Mouse (Mus musculus) liver, embryonic 12.5 days (tissue): Measurements from ENCODE around the gene Gtf3a. TPM values are rescaled to one million over a fixed set of nuclear protein-coding genes. Genes with fewer than 3 reads are reported as not detected.

Experiments
- ATAC-seq: fragments of 200-750 bp; cut with Nextera tagmentation; 2 replicates; pipeline ENCODE4 v1.8.0; 2017; ENCODE audit warnings: moderate number of reproducible peaks, mild to moderate bottlenecking, moderate library complexity
- H3K27ac ChIP-seq: fragments of 300-500 bp; sonication (generic); 2 replicates; pipeline ENCODE4 v1.5.1; 2016; ENCODE audit warnings: mild to moderate bottlenecking
- H3K27me3 ChIP-seq: fragments of 300-500 bp; sonication (generic); replicated peaks from 2 replicates; pipeline ENCODE4 v1.6.1; 2016; ENCODE audit warnings: mild to moderate bottlenecking, moderate library complexity
- H3K36me3 ChIP-seq: fragments of 300-500 bp; sonication (generic); 2 replicates; pipeline ENCODE4 v1.6.1; 2016; ENCODE audit warnings: mild to moderate bottlenecking, moderate library complexity
- H3K4me1 ChIP-seq: fragments of 300-500 bp; sonication (generic); 2 replicates; pipeline ENCODE4 v1.6.1; 2016
- H3K4me2 ChIP-seq: fragments of 300-500 bp; sonication (generic); 2 replicates; pipeline ENCODE4 v1.6.1; 2016; ENCODE audit warnings: mild to moderate bottlenecking, moderate library complexity
- H3K4me3 ChIP-seq: fragments of 300-500 bp; sonication (generic); 2 replicates; pipeline ENCODE4 v1.5.1; 2016; ENCODE audit warnings: mild to moderate bottlenecking, moderate library complexity
- H3K9ac ChIP-seq: fragments of 300-500 bp; sonication (generic); 2 replicates; pipeline ENCODE4 v1.6.1; 2016; ENCODE audit warnings: mild to moderate bottlenecking, moderate library complexity
- H3K9me3 ChIP-seq: fragments of 300-500 bp; sonication (generic); replicated peaks from 2 replicates; pipeline ENCODE4 v1.6.1; 2016; ENCODE audit warnings: mild to moderate bottlenecking, moderate library complexity
- WGBS: fragments of 180-500 bp; shearing (Covaris S2); methylation state at CpG from one replicate; pipeline ENCODE4 v1.1.7; 2016; ENCODE audit not compliant: insufficient replicate concordance; 5-methylcytosine and 5-hydroxymethylcytosine counted together
- polyA plus RNA-seq: library from polyadenylated mRNA; unstranded; fragments of >200 nt; fragmentation: Nextera tagmentation; extraction: Ambion mirVana; gene quantifications from 2 replicates; pipeline ENCODE4 v1.2.1, GENCODE M21; 2016

Gtf3a gene
- 95.1 and 95.7 TPM in 2 replicates for polyA plus RNA-seq

GRCm38 (mm10) chr5:146948508-146949088 is at the start of gene Gtf3a:
Gene Gtf3a (plus strand): TSS chr5:146948657.
- H3K36me3 ChIP-seq = peaks cover 35% of the 10 kb centered on the region
- WGBS = under 1% methylated on average over 61 of the region's 62 CpGs
- peak within 1 kb of the TSS; percentile 92 for H3K4me3 ChIP-seq
- peaks cover 29% of the 10 kb centered on the region for H3K4me1 ChIP-seq
- H3K27ac ChIP-seq = peak within 1 kb of the TSS; percentile 84
- peak; percentile 94 for ATAC-seq
- H3K9me3 ChIP-seq = peaks cover 4% of the 10 kb centered on the region; the same call in 1 of the 2 replicates
- peak within 1 kb of the TSS; percentile 94 for H3K4me2 ChIP-seq
- no peaks in the 10 kb centered on the region for H3K27me3 ChIP-seq
- H3K9ac ChIP-seq = peak within 1 kb of the TSS; percentile 91

- WGBS = 47% methylated on average over 7 of the region's 7 CpGs
- no peaks in the 10 kb centered on the region for H3K9me3 ChIP-seq
- H3K4me2 ChIP-seq = no peak overlapping the region
- no peak for ATAC-seq
- H3K9ac ChIP-seq = no peak overlapping the region
- 0 out of 2 replicates have a peak, but pooled peaks cover 4% of the 10 kb centered on the region for H3K4me1 ChIP-seq
- H3K27me3 ChIP-seq = peaks cover 12% of the 10 kb centered on the region; the same call in 1 of the 2 replicates
- no peak overlapping the region for H3K27ac ChIP-seq
- no peak overlapping the region for H3K4me3 ChIP-seq
- H3K36me3 ChIP-seq = no peaks in the 10 kb centered on the region
Observed at GRCm38 (mm10) chr5:146900331-146900730, 48.1 kb upstream of the Gtf3a start.

GRCm38 (mm10) chr5:146901501-146901900 is 47.0 kb upstream of the Gtf3a start:
- H3K9ac ChIP-seq = no peak overlapping the region
- H3K4me2 ChIP-seq = no peak overlapping the region
- H3K27ac ChIP-seq = no peak overlapping the region
- H3K27me3 ChIP-seq = 0 out of 2 replicates have a peak, but pooled peaks cover 9% of the 10 kb centered on the region
- no peaks in the 10 kb centered on the region for H3K36me3 ChIP-seq
- WGBS = 68% methylated on average over 2 of the region's 2 CpGs
- no peak overlapping the region for H3K4me3 ChIP-seq
- peaks cover 14% of the 10 kb centered on the region; the same call in 1 of the 2 replicates for H3K4me1 ChIP-seq
- no peaks in the 10 kb centered on the region for H3K9me3 ChIP-seq
- ATAC-seq = no peak

- WGBS = 24% methylated on average over 8 of the region's 8 CpGs
- H3K4me1 ChIP-seq = peaks cover 19% of the 10 kb centered on the region; the same call in 1 of the 2 replicates
- no peak overlapping the region for H3K9ac ChIP-seq
- no peak overlapping the region for H3K27ac ChIP-seq
- H3K4me2 ChIP-seq = no peak overlapping the region
- no peak overlapping the region for H3K4me3 ChIP-seq
- H3K27me3 ChIP-seq = 0 out of 2 replicates have a peak, but pooled peaks cover 4% of the 10 kb centered on the region
- ATAC-seq = peak; percentile 70
- no peaks in the 10 kb centered on the region for H3K9me3 ChIP-seq
- H3K36me3 ChIP-seq = no peaks in the 10 kb centered on the region
Observed at GRCm38 (mm10) chr5:146904404-146904803, 44.1 kb upstream of the Gtf3a start.

- Histone ChIP-seq H3K4me1 (peaks cover 19% of the 10 kb centered on the region; the same call in 1 of the 2 replicates), H3K27ac (no peak overlapping the region), H3K4me3 (0 out of 2 replicates have a peak overlapping the region, but pooled peaks have one; percentile 16), H3K36me3 (no peaks in the 10 kb centered on the region), H3K4me2 (peak overlapping the region; percentile 46), H3K9me3 (no peaks in the 10 kb centered on the region), H3K27me3 (0 out of 2 replicates have a peak, but pooled peaks cover 4% of the 10 kb centered on the region), H3K9ac (no peak overlapping the region)
- peak; percentile 11; the same call in 1 of the 2 replicates for ATAC-seq
- 24% methylated on average over 14 of the region's 14 CpGs for WGBS
Observed at GRCm38 (mm10) chr5:146905486-146906172, 42.8 kb upstream of the Gtf3a start.

GRCm38 (mm10) chr5:146907533-146907932 is 40.9 kb upstream of the Gtf3a start:
- Histone ChIP-seq H3K36me3 (no peaks in the 10 kb centered on the region), H3K4me2 (no peak overlapping the region), H3K4me3 (no peak overlapping the region), H3K9ac (no peak overlapping the region), H3K27ac (no peak overlapping the region), H3K27me3 (no peaks in the 10 kb centered on the region), H3K4me1 (peaks cover 26% of the 10 kb centered on the region), H3K9me3 (no peaks in the 10 kb centered on the region)
- WGBS = 40% methylated on average over 5 of the region's 5 CpGs
- ATAC-seq = no peak

GRCm38 (mm10) chr5:146908629-146909028 is 39.8 kb upstream of the Gtf3a start:
- H3K4me3 ChIP-seq = no peak overlapping the region
- ATAC-seq = no peak
- no peaks in the 10 kb centered on the region for H3K36me3 ChIP-seq
- H3K27me3 ChIP-seq = peaks cover 4% of the 10 kb centered on the region; the same call in 1 of the 2 replicates
- H3K4me2 ChIP-seq = no peak overlapping the region
- H3K27ac ChIP-seq = no peak overlapping the region
- no peak overlapping the region for H3K9ac ChIP-seq
- no peaks in the 10 kb centered on the region for H3K9me3 ChIP-seq
- peaks cover 26% of the 10 kb centered on the region for H3K4me1 ChIP-seq
- WGBS = 37% methylated on average over 11 of the region's 11 CpGs

- Histone ChIP-seq H3K36me3 (no peaks in the 10 kb centered on the region), H3K27ac (0 out of 2 replicates have a peak overlapping the region, but pooled peaks have one; percentile 16), H3K9ac (no peak overlapping the region), H3K4me2 (no peak overlapping the region), H3K4me1 (peaks cover 11% of the 10 kb centered on the region), H3K27me3 (peaks cover 4% of the 10 kb centered on the region; the same call in 1 of the 2 replicates), H3K9me3 (no peaks in the 10 kb centered on the region), H3K4me3 (no peak overlapping the region)
- peak; percentile 53 for ATAC-seq
- 15% methylated on average over 9 of the region's 9 CpGs for WGBS
Observed at GRCm38 (mm10) chr5:146912206-146912605, 36.3 kb upstream of the Gtf3a start.

GRCm38 (mm10) chr5:146913355-146913754 is 35.1 kb upstream of the Gtf3a start:
- Histone ChIP-seq H3K36me3 (no peaks in the 10 kb centered on the region), H3K27me3 (peaks cover 4% of the 10 kb centered on the region; the same call in 1 of the 2 replicates), H3K27ac (no peak overlapping the region), H3K9me3 (no peaks in the 10 kb centered on the region), H3K9ac (no peak overlapping the region), H3K4me2 (no peak overlapping the region), H3K4me1 (peaks cover 10% of the 10 kb centered on the region), H3K4me3 (no peak overlapping the region)
- no peak for ATAC-seq
- 71% methylated on average over 7 of the region's 7 CpGs for WGBS

- H3K36me3 ChIP-seq = no peaks in the 10 kb centered on the region
- no peak overlapping the region for H3K4me3 ChIP-seq
- H3K27me3 ChIP-seq = peaks cover 4% of the 10 kb centered on the region; the same call in 1 of the 2 replicates
- peak; percentile 55 for ATAC-seq
- no peaks in the 10 kb centered on the region for H3K9me3 ChIP-seq
- no peak overlapping the region for H3K27ac ChIP-seq
- whole genome bisulfite sequencing = 24% methylated on average over 9 of the region's 9 CpGs
- H3K9ac ChIP-seq = no peak overlapping the region
- no peak overlapping the region for H3K4me2 ChIP-seq
- H3K4me1 ChIP-seq = peaks cover 6% of the 10 kb centered on the region
Observed at GRCm38 (mm10) chr5:146914088-146914766, 34.2 kb upstream of the Gtf3a start.

GRCm38 (mm10) chr5:146916273-146916672 is 32.2 kb upstream of the Gtf3a start:
- WGBS = 58% methylated on average over 8 of the region's 8 CpGs
- ATAC-seq = no peak
- no peaks in the 10 kb centered on the region for H3K9me3 ChIP-seq

More at GRCm38 (mm10) chr5:146916273-146916672, 32.2 kb upstream of the Gtf3a start:
- H3K27ac ChIP-seq = no peak overlapping the region
- no peak overlapping the region for H3K9ac ChIP-seq
- H3K4me2 ChIP-seq = no peak overlapping the region
- peaks cover 20% of the 10 kb centered on the region for H3K27me3 ChIP-seq
- no peaks in the 10 kb centered on the region for H3K36me3 ChIP-seq
- H3K4me3 ChIP-seq = no peak overlapping the region
- H3K4me1 ChIP-seq = peaks cover 16% of the 10 kb centered on the region
